Mouse (Mus musculus) heart, postnatal 0 days (tissue): ENCODE measurements at regions not wholly inside any gene's neighbourhood (a gene's known extent, or its start where the extent isn't known, plus 50 kb on each side); places are given as distances from the start of the nearest gene placed in this dataset.

ENCODE experiments used
- CTCF ChIP-seq: IDR thresholded peaks from 2 replicates; pipeline ENCODE4 v1.5.1; 2016; ENCODE audit warnings: antibody characterized with exemption, control low read depth, low read depth
- EP300 ChIP-seq: IDR thresholded peaks from 2 replicates; pipeline ENCODE4 v1.6.1; 2016; ENCODE audit warnings: antibody characterized with exemption, low read depth

GRCm38 (mm10) chr3:37825602-37826001 lies 101.3 kb upstream of the Gm5148 start:
- no peak for TF ChIP-seq EP300
- TF ChIP-seq CTCF: no peak
